Mouse (Mus musculus): ENCODE measurements around the gene Orc4.
"Not testable (repeated sequence)": the region's sequence is repeated elsewhere in the genome, so short reads cannot be mapped to it uniquely, and the experiment has no call there.

Orc4 gene

GRCm38 (mm10) chr2:48950252-48950315 is at the start of gene Orc4:
Orc4 (minus strand) TSS chr2:48950277.
- in situ Hi-C loops (cut with MboI, MseI): no loop called here

DNA sequence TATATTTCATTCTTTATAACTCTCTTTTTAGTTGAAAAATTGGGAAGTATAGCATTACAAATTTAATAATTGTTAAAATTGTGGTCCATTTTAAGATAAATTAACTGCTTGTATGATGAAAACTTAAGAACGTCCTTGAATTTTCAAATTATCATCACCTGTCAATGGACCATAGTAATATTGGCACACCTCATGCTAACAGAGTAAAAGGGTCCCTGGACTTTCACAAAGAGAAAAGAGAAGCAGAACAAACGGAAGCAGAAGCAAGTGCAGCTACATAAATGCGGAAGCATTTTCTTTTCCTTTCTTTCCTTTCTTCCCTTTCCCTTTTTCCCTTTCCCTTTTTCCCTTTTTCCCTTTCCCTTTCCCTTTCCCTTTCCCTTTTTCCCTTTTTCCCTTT is 40.2 kb upstream of the Orc4 start:
- in situ Hi-C loops (cut with MboI, MseI): no loop called here

- in situ Hi-C loops (cut with MboI, MseI): no loop called here
Observed at GRCm38 (mm10) chr2:48978920-48979319, 28.8 kb upstream of the Orc4 start.

DNA sequence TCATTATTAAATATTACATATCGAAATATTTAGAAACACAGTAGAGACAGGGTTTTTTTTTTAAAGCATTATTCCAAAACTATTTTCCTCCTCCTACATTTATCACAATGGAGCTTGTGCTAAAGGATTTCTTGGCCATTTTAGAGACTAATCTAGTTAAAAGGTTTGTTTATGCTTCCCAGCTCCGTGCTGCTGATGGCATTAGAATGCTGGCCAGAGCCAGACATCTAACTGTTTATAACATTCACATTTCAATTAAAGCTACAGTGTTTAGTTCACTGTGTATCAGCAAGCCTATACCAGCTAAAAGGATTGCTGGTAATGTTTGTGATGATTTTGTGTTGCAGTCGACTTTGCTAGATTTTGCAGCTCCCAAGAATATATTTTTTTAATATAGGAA is 6.5 kb upstream of the Orc4 start:
- in situ Hi-C loops (cut with MboI, MseI): no loop called here

GRCm38 (mm10) chr2:48950316-48950880 is 321 bp upstream of the Orc4 start:
- in situ Hi-C loops (cut with MboI, MseI): no loop called here

DNA sequence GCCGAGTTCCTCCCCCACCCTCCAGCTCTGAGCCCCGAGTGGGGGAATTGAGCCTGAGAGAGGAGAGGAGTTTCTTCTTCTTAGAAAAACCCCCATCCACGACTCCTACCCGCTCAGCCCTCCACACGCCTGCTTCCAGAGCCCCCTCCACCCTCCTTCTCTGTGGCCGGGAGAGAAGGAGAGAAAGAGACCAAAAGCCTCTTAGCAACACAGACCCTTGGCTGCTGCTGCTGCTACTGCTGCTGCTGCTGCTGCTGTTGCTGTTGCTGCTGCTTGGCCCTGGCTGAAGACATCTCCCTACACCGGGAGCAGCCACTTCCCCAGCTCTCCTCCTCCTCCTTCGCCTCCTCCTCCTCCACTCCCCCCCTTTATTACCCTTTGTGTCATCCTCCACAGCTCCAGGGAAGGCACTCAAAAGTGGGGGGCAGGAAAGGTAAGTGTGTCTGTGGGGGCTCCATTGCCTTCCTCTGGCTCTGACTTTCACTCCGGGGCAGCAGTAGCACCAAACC is 280 bp downstream of the Orc4 start:
- in situ Hi-C loops (cut with MboI, MseI): no loop called here

GRCm38 (mm10) chr2:48948841-48949584 is 1.1 kb downstream of the Orc4 start, which contains the start of gene Mbd5:
Mbd5 (plus strand) TSS chr2:48949508.
- in situ Hi-C loops (cut with MboI, MseI): no loop called here

- in situ Hi-C loops (cut with MboI, MseI): no loop called here
Observed at GRCm38 (mm10) chr2:48947761-48948160, 2.3 kb downstream of the Orc4 start.

GRCm38 (mm10) chr2:48935058-48935457 is 15.0 kb downstream of the Orc4 start:
- in situ Hi-C loops (cut with MboI, MseI): no loop called here

DNA sequence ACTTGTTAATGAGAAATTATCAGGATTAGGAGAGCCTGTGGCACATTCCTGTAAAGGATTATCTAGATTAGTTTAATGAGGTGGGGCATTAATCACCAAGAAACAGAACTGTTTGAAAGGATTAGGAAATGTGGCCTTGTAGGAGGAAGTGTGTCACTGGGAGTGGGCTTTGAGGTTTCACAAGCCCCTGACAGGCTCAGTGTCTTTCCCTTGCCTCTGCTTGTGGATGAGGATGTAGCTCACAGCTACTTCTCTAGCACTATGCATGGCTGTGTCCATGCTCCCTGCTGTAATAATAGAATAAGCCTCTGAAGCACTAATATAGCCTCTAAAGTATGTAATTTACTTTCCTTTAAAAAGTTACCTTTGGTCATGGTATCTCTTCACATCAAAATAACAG is 34.2 kb downstream of the Orc4 start:
- in situ Hi-C loops (cut with MboI, MseI): loop anchor here (5.0 to 25.0 kb wide), 2 partner anchors 401 to 821 kb away; no protein-coding TSS in a partner anchor

- in situ Hi-C loops (cut with MboI, MseI): loop anchor here (25.0 kb wide), 1 partner anchor 823 kb away; no protein-coding TSS in a partner anchor
Observed at GRCm38 (mm10) chr2:48914185-48914584, 35.9 kb downstream of the Orc4 start.

DNA sequence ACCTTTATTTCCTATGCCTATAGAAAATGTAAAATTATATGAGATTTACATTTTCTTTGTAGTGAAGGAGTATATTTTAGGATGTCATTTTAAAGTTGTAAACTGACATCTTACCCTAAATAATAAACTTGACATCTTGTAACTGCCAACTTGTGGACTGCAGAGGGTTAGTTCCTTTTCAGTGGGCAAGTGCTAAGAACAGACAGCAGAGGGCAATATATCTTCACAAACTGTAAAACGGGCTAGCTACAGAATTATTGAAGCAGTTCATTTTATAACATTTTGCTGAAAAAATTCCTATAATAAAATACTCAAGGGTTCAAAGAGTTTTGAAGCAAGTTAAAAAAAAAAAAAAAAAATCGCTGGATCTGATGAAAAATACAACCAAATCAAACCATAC is 41.2 kb downstream of the Orc4 start:
- in situ Hi-C loops (cut with MboI, MseI): loop anchor here (25.0 kb wide), 1 partner anchor 828 kb away; no protein-coding TSS in a partner anchor

GRCm38 (mm10) chr2:48895186-48895585 is 54.9 kb downstream of the Orc4 start:
- in situ Hi-C loops (cut with MboI, MseI): loop anchor here (10.0 kb wide), 1 partner anchor 890 kb away; no protein-coding TSS in a partner anchor

GRCm38 (mm10) chr2:48885945-48886344 is 64.1 kb downstream of the Orc4 start:
- in situ Hi-C loops (cut with MboI, MseI): loop anchor here (10.0 kb wide), 2 partner anchors 1101 to 1391 kb away; no protein-coding TSS in a partner anchor

DNA sequence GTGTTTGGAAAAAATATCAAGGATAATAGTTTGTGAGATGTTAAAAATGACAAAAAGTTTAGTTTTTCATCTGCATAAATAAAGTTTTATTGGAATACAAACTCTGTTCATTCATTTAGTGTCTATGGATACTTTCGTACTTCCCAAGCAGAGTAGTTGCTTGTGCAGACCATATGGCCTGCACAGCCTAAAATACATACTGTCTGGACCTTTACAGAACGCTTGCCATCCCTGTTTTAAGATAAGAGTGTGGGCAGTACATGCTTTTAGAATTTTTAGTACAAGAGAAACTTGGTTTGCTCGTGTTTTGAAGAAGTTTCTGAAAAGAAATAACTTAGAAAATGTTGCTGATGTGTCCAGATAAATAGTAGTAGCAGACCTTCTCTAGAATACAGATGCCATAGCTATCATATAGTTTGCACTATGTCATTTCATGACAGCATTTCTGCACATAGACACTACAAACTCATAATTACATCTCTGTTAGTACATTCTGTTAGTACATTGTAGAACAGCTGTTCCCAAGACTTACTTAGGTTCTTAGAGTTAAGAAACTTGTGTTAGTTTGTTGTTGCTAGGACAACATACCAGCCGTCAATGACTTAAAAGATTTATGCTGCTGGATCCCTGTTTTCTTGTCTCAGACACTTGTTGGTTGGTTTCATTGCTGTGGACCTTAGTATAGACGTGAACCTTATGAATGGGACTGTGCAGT is 81.7 kb downstream of the Orc4 start:
- in situ Hi-C loops (cut with MboI, MseI): no loop called here

GRCm38 (mm10) chr2:48865596-48865995 is 84.5 kb downstream of the Orc4 start:
- in situ Hi-C loops (cut with MboI, MseI): not testable (repeated sequence)

Measured in T-helper 2 cell (primary cell).